Mouse (Mus musculus): ENCODE results near the gene Slc24a3.

Slc24a3 gene

GRCm38 (mm10) chr2:145167664-145168360 is at the start of gene Slc24a3:
Gene Slc24a3 (plus strand): TSS chr2:145167754.
- peak; percentile 68 for DNase-seq

DNA sequence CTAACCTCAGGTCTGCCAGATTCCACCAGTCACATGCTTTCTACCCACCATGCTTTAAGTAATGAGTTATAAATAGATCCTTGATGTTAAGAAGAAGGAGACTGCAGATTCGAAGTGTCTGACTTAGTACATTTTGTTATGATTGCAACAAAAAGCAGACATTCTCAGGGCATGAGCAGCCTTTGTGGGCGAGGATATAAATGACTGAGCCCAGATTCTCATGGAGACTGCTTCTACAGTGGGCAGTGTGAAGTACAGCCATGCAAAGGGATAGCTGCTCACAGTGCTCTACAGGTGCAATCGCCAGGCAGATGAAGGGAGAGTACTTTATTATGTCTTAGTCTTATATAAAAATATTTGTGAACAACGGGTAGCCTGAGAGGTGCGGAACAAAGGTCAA is 49.8 kb upstream of the Slc24a3 start:
- DNase-seq: no peak

- DNase-seq: no peak
These were observed 39.8 kb upstream of the Slc24a3 start for GRCm38 (mm10) chr2:145127747-145128146.

- DNase-seq: no peak
These were observed 30.8 kb upstream of the Slc24a3 start for GRCm38 (mm10) chr2:145136625-145137291.

DNA sequence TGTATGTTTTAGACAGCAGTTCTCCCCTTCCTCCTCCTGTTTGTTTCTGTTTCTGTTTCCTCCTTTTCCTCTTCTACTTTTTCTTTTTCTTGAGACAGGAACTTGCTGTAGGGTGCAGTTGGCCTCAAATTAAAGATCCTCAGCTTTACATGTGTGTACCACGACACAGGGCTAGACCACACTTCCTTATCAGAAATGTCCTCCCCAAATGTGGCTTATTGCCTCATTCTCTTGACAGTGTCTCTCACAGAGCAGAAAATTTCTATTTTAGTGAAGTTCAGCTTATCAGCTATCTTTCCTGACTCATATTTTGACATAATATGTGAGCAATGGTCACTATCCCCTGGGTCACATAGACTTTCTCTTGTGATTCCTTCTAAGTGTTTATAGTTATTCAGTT is 17.1 kb upstream of the Slc24a3 start:
- DNase-seq: no peak

DNA sequence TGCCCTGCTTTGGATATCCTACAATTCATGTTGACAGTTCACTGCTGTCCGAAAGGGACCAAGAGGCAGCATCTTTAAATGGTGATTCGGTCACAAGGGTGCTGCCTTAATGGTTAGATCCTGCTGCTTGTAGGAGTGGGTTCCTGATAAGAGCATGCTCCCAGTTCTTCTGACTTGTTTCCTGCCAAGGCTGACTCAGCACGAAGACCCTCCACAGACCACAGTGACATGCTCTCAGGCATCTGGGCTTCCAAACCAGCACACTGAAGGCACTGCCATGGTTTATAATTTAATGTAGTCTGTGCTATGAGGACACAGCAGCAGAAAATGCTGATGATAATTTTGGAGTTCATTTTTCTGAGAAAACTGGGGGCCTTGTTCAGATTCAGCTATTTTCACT is 16.7 kb upstream of the Slc24a3 start:
- no peak for DNase-seq

GRCm38 (mm10) chr2:145152281-145152680 is 15.3 kb upstream of the Slc24a3 start:
- no peak for DNase-seq

- no peak for DNase-seq
These were observed 8.6 kb upstream of the Slc24a3 start for GRCm38 (mm10) chr2:145158972-145159371.

DNA sequence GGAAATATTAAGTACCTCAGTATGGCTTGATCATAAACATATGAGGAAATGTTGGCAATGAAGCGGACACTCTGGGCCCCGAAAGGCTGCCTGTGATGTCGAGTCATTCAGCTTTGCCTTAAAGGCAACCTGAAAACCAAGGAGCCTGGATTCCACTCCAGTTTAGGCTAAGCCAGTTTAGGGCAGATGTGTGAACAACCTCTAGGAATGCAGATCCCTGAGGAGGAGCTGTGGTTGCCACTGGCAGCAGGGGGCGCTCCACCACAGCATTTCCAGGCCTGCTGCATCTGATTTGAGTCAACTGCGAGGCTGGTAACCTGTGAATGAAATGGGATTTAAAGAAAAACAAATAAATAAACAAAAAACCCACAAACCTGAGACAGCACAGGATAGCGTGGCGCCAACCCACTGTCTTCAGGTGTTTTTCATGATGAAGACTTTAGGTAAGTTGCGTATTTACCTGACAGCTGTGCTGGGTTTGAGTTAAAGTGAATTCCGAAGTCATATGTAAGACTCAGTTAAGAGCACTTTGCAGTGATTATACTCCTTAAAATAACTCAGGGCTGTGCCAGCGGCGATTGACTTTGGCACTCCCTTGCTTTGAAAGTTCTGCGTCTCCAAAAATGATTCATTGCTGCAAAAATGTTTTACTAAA is 6.4 kb upstream of the Slc24a3 start:
- DNase-seq: peak; percentile 76

DNA sequence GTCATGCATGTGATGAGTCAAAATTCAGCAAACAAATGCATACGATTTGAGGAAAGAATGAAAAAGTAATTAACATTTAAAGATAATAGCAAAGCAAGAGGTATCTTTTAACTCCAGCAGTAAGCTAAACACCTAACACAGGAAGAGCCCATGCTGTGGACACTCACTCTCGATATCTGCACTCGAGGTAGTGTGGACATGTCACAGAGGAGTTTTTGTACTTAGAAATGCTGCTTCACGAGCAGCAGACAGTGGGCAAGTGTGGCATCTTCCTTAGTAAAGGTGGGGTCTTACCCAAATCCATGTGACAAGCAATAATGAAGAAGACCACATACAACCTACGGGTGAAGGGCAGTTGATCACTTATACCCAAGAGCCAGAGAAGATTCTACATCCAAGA is 3.5 kb upstream of the Slc24a3 start:
- DNase-seq: no peak

- DNase-seq: no peak
These were observed 3.0 kb upstream of the Slc24a3 start for GRCm38 (mm10) chr2:145164562-145164961.

DNA sequence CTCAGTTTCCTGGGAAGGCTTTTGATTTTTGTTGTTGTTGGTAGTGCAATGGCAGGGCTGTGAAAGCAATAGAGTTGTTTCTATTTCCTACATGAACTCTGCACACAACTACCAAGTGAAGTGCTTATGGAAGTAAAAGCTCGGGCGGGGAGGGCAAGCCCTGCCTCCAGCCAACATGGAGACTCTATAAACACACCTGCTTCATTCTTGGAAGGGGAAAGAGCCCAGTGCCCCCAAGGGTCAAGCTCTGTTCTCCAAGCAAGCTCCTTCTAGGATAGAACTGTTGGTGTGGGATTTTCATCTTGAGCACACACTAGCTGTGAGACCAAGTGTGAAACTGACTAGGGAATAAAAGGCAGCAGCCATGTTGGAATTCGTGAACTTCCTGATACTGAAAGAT is 2.5 kb upstream of the Slc24a3 start:
- no peak for DNase-seq

DNA sequence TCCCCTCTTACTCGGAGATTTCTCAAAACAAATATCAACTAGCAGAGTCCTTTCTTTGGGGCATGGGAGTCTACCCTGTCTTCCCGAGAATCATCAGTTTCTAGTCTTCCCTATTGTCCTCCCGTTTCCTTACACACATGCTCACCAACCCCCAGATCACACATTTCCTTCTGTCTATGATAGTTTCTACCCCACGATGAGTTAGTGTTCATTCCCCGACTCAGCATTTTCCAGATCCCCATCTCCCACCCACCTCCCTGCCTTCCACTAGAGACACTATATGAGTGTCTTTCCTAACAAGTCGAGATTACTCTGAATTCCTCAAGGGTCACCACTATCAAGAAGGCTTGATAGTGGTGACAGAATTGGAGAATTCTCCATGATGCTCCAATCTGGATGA is 1.7 kb upstream of the Slc24a3 start:
- no peak for DNase-seq

DNA sequence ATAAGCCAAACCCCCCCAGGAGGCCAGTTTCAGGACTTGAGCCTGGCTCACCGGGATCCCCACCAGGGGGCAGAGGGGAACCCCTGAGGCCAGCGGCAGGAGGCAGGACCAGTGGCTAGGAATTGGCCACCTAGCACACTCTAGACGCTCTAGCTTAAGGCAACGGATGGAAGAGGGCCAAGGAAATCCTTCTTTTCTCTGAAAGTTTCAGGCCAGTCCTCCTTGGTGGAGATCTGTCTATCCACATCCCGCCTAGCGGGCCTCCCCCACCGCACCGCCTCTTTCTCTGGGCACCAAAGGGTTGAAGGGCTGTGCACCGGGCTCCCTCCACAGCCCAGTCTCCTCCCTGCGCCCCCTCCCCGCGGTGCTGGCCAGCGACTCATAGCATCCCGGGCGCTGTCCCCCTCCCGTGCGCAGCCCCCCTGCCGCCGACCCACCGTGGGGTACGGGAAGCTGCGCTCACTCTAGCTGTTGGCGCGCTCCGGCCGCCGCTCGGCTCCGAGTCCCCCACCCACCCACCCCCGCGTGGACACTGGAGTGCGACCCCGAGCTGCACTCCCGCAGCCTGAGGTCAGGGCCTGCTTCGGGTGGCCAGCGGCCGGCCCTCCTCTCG is 397 bp upstream of the Slc24a3 start:
- peak; percentile 26 for DNase-seq

- no peak for DNase-seq
These were observed 934 bp downstream of the Slc24a3 start for GRCm38 (mm10) chr2:145168405-145168971.

DNA sequence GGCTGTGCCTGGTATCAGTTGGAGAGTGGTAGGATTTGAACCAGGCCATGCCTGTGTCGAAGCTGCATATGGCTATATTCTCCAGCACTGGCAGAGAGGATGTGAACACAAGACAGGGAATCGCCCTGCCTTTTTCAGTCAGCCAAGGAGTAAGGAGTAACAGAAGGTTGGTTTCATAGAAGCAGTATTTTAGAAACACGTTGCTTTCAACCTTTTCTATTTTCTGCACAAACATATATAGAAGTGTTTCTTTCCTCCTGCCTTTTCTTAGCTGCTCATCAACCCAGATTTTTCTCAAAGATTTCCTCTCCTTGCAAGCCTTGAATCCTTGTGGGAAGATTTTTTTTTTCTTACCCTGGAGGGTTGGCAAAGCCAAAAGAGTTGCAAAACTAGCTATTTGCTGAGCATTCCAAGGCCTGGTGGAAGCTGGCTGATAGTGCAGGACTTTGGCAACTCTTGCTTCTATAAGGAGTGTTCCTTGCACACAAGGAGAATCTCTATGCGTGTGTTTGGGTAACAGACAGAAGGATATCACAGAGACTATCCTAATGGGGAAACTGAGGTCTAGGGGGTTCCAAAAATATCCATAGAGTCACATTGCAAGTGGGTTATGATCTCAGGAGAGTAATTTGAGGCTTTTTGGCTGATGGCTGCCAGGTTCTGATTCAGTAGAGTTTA is 5.6 kb downstream of the Slc24a3 start:
- no peak for DNase-seq

DNA sequence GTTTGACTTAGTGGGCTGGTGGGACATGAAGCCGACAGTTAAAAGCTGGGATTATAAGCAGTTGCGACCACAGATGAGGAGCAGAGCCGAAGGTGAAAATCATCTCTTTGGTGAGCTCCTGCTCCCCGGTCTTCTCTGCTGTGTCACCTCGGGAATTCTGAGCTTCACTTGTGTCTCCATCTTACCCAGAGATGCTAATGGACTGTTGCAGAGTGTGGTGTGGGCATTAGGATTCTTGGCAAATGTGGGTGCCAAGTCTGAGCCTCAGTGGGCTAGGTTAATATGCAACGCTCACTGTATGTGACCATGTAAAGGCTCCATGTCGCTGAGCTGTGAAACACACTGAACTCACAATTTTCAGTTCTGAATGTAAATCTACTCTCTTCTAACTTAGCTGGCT is 7.5 kb downstream of the Slc24a3 start:
- no peak for DNase-seq

GRCm38 (mm10) chr2:145182410-145182809 is 14.9 kb downstream of the Slc24a3 start:
- no peak for DNase-seq

- no peak for DNase-seq
These were observed 21.3 kb downstream of the Slc24a3 start for GRCm38 (mm10) chr2:145188828-145189227.

DNA sequence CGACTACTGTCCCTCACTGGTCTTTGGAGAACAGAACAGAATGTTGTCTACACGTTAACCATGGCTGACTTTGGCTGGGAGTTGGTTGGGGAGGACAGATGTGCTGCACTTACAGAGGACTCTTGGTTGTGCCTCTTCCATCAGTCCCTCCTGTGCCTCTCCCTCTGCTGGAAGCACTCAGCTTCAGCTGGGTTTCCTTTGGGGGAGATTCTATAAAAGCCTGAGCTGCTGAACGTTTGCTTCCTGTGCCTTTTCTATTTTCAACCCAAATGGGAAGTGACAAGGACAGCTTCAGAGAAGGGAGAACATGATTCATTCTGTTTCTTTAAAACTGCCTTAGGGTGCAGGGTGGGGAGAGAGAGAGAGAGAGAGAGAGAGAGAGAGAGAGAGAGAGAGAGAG is 28.5 kb downstream of the Slc24a3 start:
- DNase-seq: no peak

DNA sequence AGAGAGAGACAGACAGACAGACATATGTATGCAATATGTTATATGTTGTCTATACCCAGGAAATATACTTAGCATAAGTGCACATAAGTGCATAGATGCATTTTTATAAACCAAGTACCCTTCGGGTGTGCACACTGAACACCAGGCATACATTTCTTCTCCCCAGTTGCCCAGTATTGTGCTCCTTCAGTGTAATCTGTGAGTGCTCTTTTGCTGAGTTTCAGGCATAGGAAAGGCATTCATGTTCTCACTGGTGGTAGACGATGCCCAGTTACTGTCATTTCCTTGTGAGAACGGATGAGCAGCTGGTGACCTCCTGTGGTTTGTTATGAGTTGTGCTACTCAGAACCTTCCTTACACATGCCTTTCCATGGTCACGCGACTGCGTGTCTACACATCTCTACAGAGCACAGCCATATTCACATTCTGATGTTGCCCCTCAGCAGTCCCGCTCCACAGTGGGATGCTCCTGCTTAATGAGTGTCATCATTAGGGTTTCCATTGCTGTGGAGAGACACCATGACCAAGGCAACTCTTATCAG is 29.0 kb downstream of the Slc24a3 start:
- DNase-seq: no peak

DNA sequence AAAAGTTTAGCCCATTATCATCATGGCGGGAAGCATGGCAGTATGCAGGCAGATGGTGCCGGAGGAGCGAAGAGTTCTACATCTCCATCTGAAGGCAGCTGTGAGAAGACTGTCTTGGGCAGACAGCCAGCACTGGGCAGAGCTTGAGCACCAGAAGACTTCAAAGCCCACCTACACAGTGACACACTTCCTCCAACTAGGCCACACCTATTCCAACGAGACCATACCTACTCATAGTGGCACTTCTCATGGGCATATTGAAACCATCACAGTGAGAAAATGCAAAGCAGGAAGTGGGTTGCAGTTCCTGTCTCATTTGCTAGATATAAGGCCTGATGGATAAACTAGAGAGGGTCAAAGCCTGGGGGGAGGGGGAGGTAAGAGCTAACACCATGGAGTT is 29.5 kb downstream of the Slc24a3 start:
- DNase-seq: no peak

DNA sequence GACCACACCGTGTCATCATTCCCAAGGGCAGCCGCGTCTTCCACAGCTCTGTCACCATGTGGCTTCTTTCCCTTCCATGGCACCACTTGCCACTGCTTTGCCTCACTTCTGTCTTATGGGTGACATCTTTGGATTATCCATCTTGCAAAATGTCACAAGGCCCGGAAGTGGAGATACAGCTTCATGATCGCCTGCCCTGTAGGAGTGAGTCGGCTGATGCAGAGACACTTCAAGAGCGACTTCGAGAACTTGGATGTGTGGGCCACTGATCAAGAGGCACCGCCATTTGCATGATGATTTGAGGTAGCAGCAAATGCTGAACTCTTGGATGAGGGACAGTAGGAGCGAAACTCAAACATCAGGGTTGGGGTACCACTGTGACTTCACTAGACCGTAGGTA is 46.0 kb downstream of the Slc24a3 start:
- no peak for DNase-seq

All from kidney, adult 11 months (tissue).